Mouse (Mus musculus): ENCODE data around the gene Krt1. TPM values are rescaled to one million over a fixed set of nuclear protein-coding genes. Genes with fewer than 3 reads are reported as not detected.
A peak's percentile ranks its signal among the peaks of the same experiment; 100 is the strongest.

The Krt1 gene
- polyA plus RNA-seq, 1 experiment, result not detected

- H3K27ac ChIP-seq (ENCODE audit: control insufficient read depth, insufficient read depth, low read depth, low read length), result no peak overlapping the region
- no peaks in the 10 kb centered on the region for H3K27me3 ChIP-seq (ENCODE audit: control insufficient read depth, insufficient read depth, low read length)
- no peaks in the 10 kb centered on the region for H3K36me3 ChIP-seq (ENCODE audit: control insufficient read depth, insufficient read depth, low read length)
- TF ChIP-seq CTCF (IDR thresholded peaks at IDR 0.05; ENCODE audit: control insufficient read depth, insufficient read depth, insufficient replicate concordance, low read depth, low read length) (no peak), POLR2A (IDR thresholded peaks at IDR 0.05; ENCODE audit: control insufficient read depth, low read depth, low read length) (no peak)
- H3K4me3 ChIP-seq (ENCODE audit: control insufficient read depth, low read depth, low read length), result no peak overlapping the region
- H3K4me1 ChIP-seq (ENCODE audit: control insufficient read depth, insufficient read depth, low read length), result no peaks in the 10 kb centered on the region
Observed at GRCm38 (mm10) chr15:101852571-101852970, 2.0 kb upstream of the Krt1 start.

- Histone ChIP-seq H3K27ac (ENCODE audit: control insufficient read depth, insufficient read depth, low read depth, low read length) (no peak overlapping the region), H3K4me1 (ENCODE audit: control insufficient read depth, insufficient read depth, low read length) (peaks cover 7% of the 10 kb centered on the region), H3K27me3 (ENCODE audit: control insufficient read depth, insufficient read depth, low read length) (peaks cover 3% of the 10 kb centered on the region; the same call in 1 of the 2 replicates), H3K4me3 (ENCODE audit: control insufficient read depth, low read depth, low read length) (peak overlapping the region; percentile 53), H3K36me3 (ENCODE audit: control insufficient read depth, insufficient read depth, low read length) (no peaks in the 10 kb centered on the region)
- TF ChIP-seq POLR2A (IDR thresholded peaks at IDR 0.05; ENCODE audit: control insufficient read depth, low read depth, low read length) (no peak), CTCF (IDR thresholded peaks at IDR 0.05; ENCODE audit: control insufficient read depth, insufficient read depth, insufficient replicate concordance, low read depth, low read length) (no peak)
Observed at GRCm38 (mm10) chr15:101845971-101846403, 4.6 kb downstream of the Krt1 start.

- TF ChIP-seq POLR2A (IDR thresholded peaks at IDR 0.05; ENCODE audit: control insufficient read depth, low read depth, low read length) (no peak), CTCF (IDR thresholded peaks at IDR 0.05; ENCODE audit: control insufficient read depth, insufficient read depth, insufficient replicate concordance, low read depth, low read length) (no peak)
- H3K27ac ChIP-seq (ENCODE audit: control insufficient read depth, insufficient read depth, low read depth, low read length), result no peak overlapping the region
- H3K36me3 ChIP-seq (ENCODE audit: control insufficient read depth, insufficient read depth, low read length), result no peaks in the 10 kb centered on the region
- H3K4me3 ChIP-seq (ENCODE audit: control insufficient read depth, low read depth, low read length), result no peak overlapping the region
- peaks cover 7% of the 10 kb centered on the region for H3K4me1 ChIP-seq (ENCODE audit: control insufficient read depth, insufficient read depth, low read length)
- peaks cover 3% of the 10 kb centered on the region; the same call in 1 of the 2 replicates for H3K27me3 ChIP-seq (ENCODE audit: control insufficient read depth, insufficient read depth, low read length)
Observed at GRCm38 (mm10) chr15:101843192-101843591, 7.4 kb downstream of the Krt1 start.

GRCm38 (mm10) chr15:101834784-101835328 lies 15.7 kb downstream of the Krt1 start:
- TF ChIP-seq POLR2A (IDR thresholded peaks at IDR 0.05; ENCODE audit: control insufficient read depth, low read depth, low read length), result no peak
- TF ChIP-seq CTCF (IDR thresholded peaks at IDR 0.05; ENCODE audit: control insufficient read depth, insufficient read depth, insufficient replicate concordance, low read depth, low read length), result no peak
- Histone ChIP-seq H3K36me3 (ENCODE audit: control insufficient read depth, insufficient read depth, low read length) (no peaks in the 10 kb centered on the region), H3K4me1 (ENCODE audit: control insufficient read depth, insufficient read depth, low read length) (peaks cover 4% of the 10 kb centered on the region), H3K27ac (ENCODE audit: control insufficient read depth, insufficient read depth, low read depth, low read length) (no peak overlapping the region), H3K4me3 (ENCODE audit: control insufficient read depth, low read depth, low read length) (peak overlapping the region; percentile 32), H3K27me3 (ENCODE audit: control insufficient read depth, insufficient read depth, low read length) (no peaks in the 10 kb centered on the region)

GRCm38 (mm10) chr15:101833131-101833530 lies 17.5 kb downstream of the Krt1 start:
- Histone ChIP-seq H3K4me3 (ENCODE audit: control insufficient read depth, low read depth, low read length) (no peak overlapping the region), H3K4me1 (ENCODE audit: control insufficient read depth, insufficient read depth, low read length) (peaks cover 4% of the 10 kb centered on the region), H3K27me3 (ENCODE audit: control insufficient read depth, insufficient read depth, low read length) (no peaks in the 10 kb centered on the region), H3K36me3 (ENCODE audit: control insufficient read depth, insufficient read depth, low read length) (no peaks in the 10 kb centered on the region), H3K27ac (ENCODE audit: control insufficient read depth, insufficient read depth, low read depth, low read length) (no peak overlapping the region)
- TF ChIP-seq CTCF (IDR thresholded peaks at IDR 0.05; ENCODE audit: control insufficient read depth, insufficient read depth, insufficient replicate concordance, low read depth, low read length), result no peak
- no peak for TF ChIP-seq POLR2A (IDR thresholded peaks at IDR 0.05; ENCODE audit: control insufficient read depth, low read depth, low read length)

- Histone ChIP-seq H3K36me3 (ENCODE audit: control insufficient read depth, insufficient read depth, low read length) (no peaks in the 10 kb centered on the region), H3K4me1 (ENCODE audit: control insufficient read depth, insufficient read depth, low read length) (no peaks in the 10 kb centered on the region), H3K27me3 (ENCODE audit: control insufficient read depth, insufficient read depth, low read length) (no peaks in the 10 kb centered on the region), H3K27ac (ENCODE audit: control insufficient read depth, insufficient read depth, low read depth, low read length) (no peak overlapping the region), H3K4me3 (ENCODE audit: control insufficient read depth, low read depth, low read length) (no peak overlapping the region)
- no peak for TF ChIP-seq CTCF (IDR thresholded peaks at IDR 0.05; ENCODE audit: control insufficient read depth, insufficient read depth, insufficient replicate concordance, low read depth, low read length)
Observed at GRCm38 (mm10) chr15:101829441-101829840, 21.2 kb downstream of the Krt1 start.

GRCm38 (mm10) chr15:101821786-101822185 lies 28.8 kb downstream of the Krt1 start:
- no peaks in the 10 kb centered on the region; the same call in 1 of the 2 replicates for H3K4me1 ChIP-seq (ENCODE audit: control insufficient read depth, insufficient read depth, low read length)
- H3K36me3 ChIP-seq (ENCODE audit: control insufficient read depth, insufficient read depth, low read length), result no peaks in the 10 kb centered on the region
- TF ChIP-seq POLR2A (IDR thresholded peaks at IDR 0.05; ENCODE audit: control insufficient read depth, low read depth, low read length), result no peak
- TF ChIP-seq CTCF (IDR thresholded peaks at IDR 0.05; ENCODE audit: control insufficient read depth, insufficient read depth, insufficient replicate concordance, low read depth, low read length), result no peak
- H3K27me3 ChIP-seq (ENCODE audit: control insufficient read depth, insufficient read depth, low read length), result no peaks in the 10 kb centered on the region
- no peak overlapping the region for H3K27ac ChIP-seq (ENCODE audit: control insufficient read depth, insufficient read depth, low read depth, low read length)
- H3K4me3 ChIP-seq (ENCODE audit: control insufficient read depth, low read depth, low read length), result no peak overlapping the region

Measured in testis, adult 2 months (tissue).